Mouse (Mus musculus) heart, embryonic 12.5 days (tissue): Measurements from ENCODE around the gene Zfp454. TPM values are rescaled to one million over a fixed set of nuclear protein-coding genes. Genes with fewer than 3 reads are reported as not detected.

Experiments
- ATAC-seq: fragments of 200-750 bp; cut with Nextera tagmentation; 2 replicates; pipeline ENCODE4 v1.8.0; 2017; ENCODE audit warnings: moderate TSS enrichment, moderate library complexity; ENCODE audit not compliant: insufficient number of reproducible peaks, low FRiP score
- H3K27ac ChIP-seq: fragments of 300-500 bp; sonication (generic); 2 replicates; pipeline ENCODE4 v1.5.1; 2016; ENCODE audit warnings: mild to moderate bottlenecking, moderate library complexity; ENCODE audit not compliant: poor library complexity, severe bottlenecking
- H3K27me3 ChIP-seq: fragments of 300-500 bp; sonication (generic); replicated peaks from 2 replicates; pipeline ENCODE4 v1.6.1; 2016; ENCODE audit warnings: mild to moderate bottlenecking, moderate library complexity
- H3K36me3 ChIP-seq: fragments of 300-500 bp; sonication (generic); 2 replicates; pipeline ENCODE4 v1.6.1; 2016; ENCODE audit warnings: mild to moderate bottlenecking, moderate library complexity
- H3K4me1 ChIP-seq: fragments of 300-500 bp; sonication (generic); replicated peaks from 2 replicates; pipeline ENCODE4 v1.6.1; 2016; ENCODE audit warnings: mild to moderate bottlenecking
- H3K4me2 ChIP-seq: fragments of 300-500 bp; sonication (generic); 2 replicates; pipeline ENCODE4 v1.6.1; 2016; ENCODE audit warnings: mild to moderate bottlenecking, moderate library complexity
- H3K4me3 ChIP-seq: fragments of 300-500 bp; sonication (generic); 2 replicates; pipeline ENCODE4 v1.5.1; 2016; ENCODE audit warnings: mild to moderate bottlenecking
- H3K9ac ChIP-seq: fragments of 300-500 bp; sonication (generic); 2 replicates; pipeline ENCODE4 v1.6.1; 2016; ENCODE audit warnings: mild to moderate bottlenecking, moderate library complexity
- H3K9me3 ChIP-seq: fragments of 300-500 bp; sonication (generic); replicated peaks from 2 replicates; pipeline ENCODE4 v1.6.1; 2016; ENCODE audit warnings: mild to moderate bottlenecking, moderate library complexity
- WGBS: fragments of 180-500 bp; shearing (Covaris S2); methylation state at CpG from one replicate; pipeline ENCODE4 v1.1.7; 2016; 5-methylcytosine and 5-hydroxymethylcytosine counted together
- polyA plus RNA-seq: library from polyadenylated mRNA; unstranded; fragments of >200 nt; fragmentation: Nextera tagmentation; extraction: Ambion mirVana; gene quantifications from 2 replicates; pipeline ENCODE4 v1.2.1, GENCODE M21; 2016

The Zfp454 gene
- polyA plus RNA-seq, 1 experiment from 2014 or later: 2.9 TPM

- Histone ChIP-seq H3K9me3 (peaks cover 6% of the 10 kb centered on the region; the same call in 1 of the 2 replicates), H3K27ac (no peak overlapping the region), H3K9ac (peak overlapping the region; percentile 72), H3K27me3 (no peaks in the 10 kb centered on the region), H3K4me3 (peak overlapping the region; percentile 50), H3K4me2 (peak overlapping the region; percentile 69), H3K4me1 (peaks cover 3% of the 10 kb centered on the region; the same call in 1 of the 2 replicates), H3K36me3 (peaks cover 20% of the 10 kb centered on the region)
- ATAC-seq: no peak
- WGBS: 29% methylated on average over 10 of the region's 10 CpGs
These were observed 538 bp downstream of the Zfp454 start for GRCm38 (mm10) chr11:50886933-50887293.

- peak overlapping the region; percentile 69 for H3K4me2 ChIP-seq
- no peak overlapping the region for H3K27ac ChIP-seq
- peak overlapping the region; percentile 72; the same call in 1 of the 2 replicates for H3K9ac ChIP-seq
- WGBS: 55% methylated on average over 8 of the region's 8 CpGs
- H3K4me3 ChIP-seq: peak overlapping the region; percentile 50
- peaks cover 3% of the 10 kb centered on the region; the same call in 1 of the 2 replicates for H3K4me1 ChIP-seq
- no peaks in the 10 kb centered on the region for H3K27me3 ChIP-seq
- H3K9me3 ChIP-seq: peaks cover 6% of the 10 kb centered on the region; the same call in 1 of the 2 replicates
- peaks cover 22% of the 10 kb centered on the region for H3K36me3 ChIP-seq
- no peak for ATAC-seq
These were observed 1.1 kb downstream of the Zfp454 start for GRCm38 (mm10) chr11:50886231-50886932.

- no peak overlapping the region for H3K4me2 ChIP-seq
- no peak overlapping the region for H3K4me3 ChIP-seq
- H3K27ac ChIP-seq: no peak overlapping the region
- H3K36me3 ChIP-seq: peaks cover 42% of the 10 kb centered on the region
- H3K9ac ChIP-seq: no peak overlapping the region
- H3K4me1 ChIP-seq: peaks cover 3% of the 10 kb centered on the region; the same call in 1 of the 2 replicates
- no peak for ATAC-seq
- peaks cover 2% of the 10 kb centered on the region; the same call in 1 of the 2 replicates for H3K9me3 ChIP-seq
- WGBS: 66% methylated on average over 3 of the region's 3 CpGs
- no peaks in the 10 kb centered on the region for H3K27me3 ChIP-seq
These were observed 3.7 kb downstream of the Zfp454 start for GRCm38 (mm10) chr11:50883756-50884155.

GRCm38 (mm10) chr11:50878641-50879040 lies 8.8 kb downstream of the Zfp454 start:
- ATAC-seq: no peak
- H3K27me3 ChIP-seq: no peaks in the 10 kb centered on the region
- H3K9me3 ChIP-seq: peaks cover 32% of the 10 kb centered on the region
- H3K4me3 ChIP-seq: no peak overlapping the region
- no peak overlapping the region for H3K27ac ChIP-seq
- H3K9ac ChIP-seq: no peak overlapping the region
- no peaks in the 10 kb centered on the region for H3K4me1 ChIP-seq
- H3K36me3 ChIP-seq: peaks cover 85% of the 10 kb centered on the region
- no peak overlapping the region for H3K4me2 ChIP-seq
- WGBS: 71% methylated on average over 3 of the region's 3 CpGs

GRCm38 (mm10) chr11:50850989-50851601 lies 36.4 kb downstream of the Zfp454 start:
- H3K27me3 ChIP-seq: peaks cover 60% of the 10 kb centered on the region
- ATAC-seq: no peak
- H3K4me3 ChIP-seq: peak overlapping the region; percentile 47
- H3K4me2 ChIP-seq: peak overlapping the region; percentile 75
- H3K9ac ChIP-seq: peak overlapping the region; percentile 3; the same call in 1 of the 2 replicates
- peaks cover 27% of the 10 kb centered on the region for H3K4me1 ChIP-seq
- no peak overlapping the region for H3K27ac ChIP-seq
- peaks cover 10% of the 10 kb centered on the region; the same call in 1 of the 2 replicates for H3K9me3 ChIP-seq
- no peaks in the 10 kb centered on the region for H3K36me3 ChIP-seq
- under 1% methylated on average over 72 of the region's 72 CpGs for WGBS

DNA sequence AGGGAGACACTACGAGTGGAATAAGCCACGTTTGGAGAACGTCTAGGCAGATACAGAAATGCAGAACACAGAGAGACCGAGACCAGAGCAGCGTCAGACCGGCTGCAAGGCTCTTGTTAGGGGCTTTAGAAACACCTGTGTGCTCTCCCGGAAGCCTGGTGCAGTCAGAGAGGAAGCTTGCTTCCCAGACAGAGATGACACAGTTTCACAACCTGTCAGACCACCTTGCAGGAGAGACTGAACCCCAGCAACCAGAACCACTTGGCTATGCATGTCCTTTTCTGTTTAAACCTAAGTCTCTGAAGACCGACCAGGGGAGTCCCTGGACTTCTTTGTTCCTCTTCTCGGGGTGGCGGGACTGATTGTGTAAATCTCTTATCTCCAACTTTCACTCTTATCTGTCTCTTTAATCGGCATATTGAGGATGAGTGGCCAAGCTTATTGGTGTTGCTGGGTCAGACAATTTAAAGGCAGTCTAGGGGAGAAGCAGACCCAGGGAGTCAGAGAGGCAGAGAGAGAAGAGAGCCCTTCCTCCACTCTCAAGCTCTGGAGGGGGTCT lies 37.2 kb downstream of the Zfp454 start, which contains the start of gene Grm6:
Grm6 (plus strand) TSS at position 509 of the 559 bp plus-strand sequence.
- H3K4me1 ChIP-seq: peaks cover 27% of the 10 kb centered on the region

GRCm38 (mm10) chr11:50849310-50849709 lies 38.1 kb downstream of the Zfp454 start:
- no peak for ATAC-seq
- Histone ChIP-seq H3K4me2 (peak overlapping the region; percentile 75; the same call in 1 of the 2 replicates), H3K4me3 (no peak overlapping the region)

More for the DNA sequence above, 37.2 kb downstream of the Zfp454 start, which contains the start of gene Grm6:
- Histone ChIP-seq H3K9ac (peak within 1 kb of the TSS; percentile 3; the same call in 1 of the 2 replicates), H3K27ac (no peak within 1 kb of the TSS), H3K4me2 (peak within 1 kb of the TSS; percentile 75), H3K4me3 (peak within 1 kb of the TSS; percentile 47), H3K9me3 (peaks cover 10% of the 10 kb centered on the region; the same call in 1 of the 2 replicates), H3K27me3 (peaks cover 66% of the 10 kb centered on the region), H3K36me3 (no peaks in the 10 kb centered on the region)
- ATAC-seq: no peak
- 2% methylated on average over 11 of the region's 11 CpGs for WGBS

GRCm38 (mm10) chr11:50848520-50849137 lies 38.8 kb downstream of the Zfp454 start:
- Histone ChIP-seq H3K27me3 (peaks cover 65% of the 10 kb centered on the region), H3K36me3 (no peaks in the 10 kb centered on the region), H3K4me2 (peak overlapping the region; percentile 75; the same call in 1 of the 2 replicates), H3K9me3 (peaks cover 10% of the 10 kb centered on the region; the same call in 1 of the 2 replicates), H3K4me1 (peaks cover 27% of the 10 kb centered on the region), H3K27ac (no peak overlapping the region), H3K9ac (no peak overlapping the region), H3K4me3 (no peak overlapping the region)
- ATAC-seq: no peak
- 26% methylated on average over 3 of the region's 3 CpGs for WGBS

More at GRCm38 (mm10) chr11:50849310-50849709, 38.1 kb downstream of the Zfp454 start:
- no peak overlapping the region for H3K27ac ChIP-seq
- H3K4me1 ChIP-seq: peaks cover 27% of the 10 kb centered on the region
- H3K9ac ChIP-seq: no peak overlapping the region
- 3% methylated on average over 10 of the region's 10 CpGs for WGBS
- no peaks in the 10 kb centered on the region for H3K36me3 ChIP-seq
- H3K27me3 ChIP-seq: peaks cover 66% of the 10 kb centered on the region
- peaks cover 10% of the 10 kb centered on the region; the same call in 1 of the 2 replicates for H3K9me3 ChIP-seq

DNA sequence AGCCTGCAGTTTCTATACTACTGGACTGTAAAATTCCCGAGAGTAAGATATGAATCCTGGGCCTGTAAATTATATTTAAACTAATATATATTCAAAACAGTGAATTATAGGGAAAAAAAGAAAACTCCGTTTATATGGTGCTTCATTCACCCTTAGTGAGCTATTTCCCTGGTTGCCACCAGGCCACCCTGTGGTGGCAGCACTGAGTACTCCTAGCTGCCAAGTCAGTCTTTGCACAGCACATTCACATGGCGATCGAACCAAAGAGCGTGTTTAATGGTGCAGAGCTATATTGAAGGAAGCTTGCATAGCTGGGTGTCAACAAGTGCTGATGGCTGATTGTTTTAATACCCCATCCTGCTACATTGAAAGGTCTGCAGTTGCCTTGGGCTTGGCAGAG lies 40.4 kb downstream of the Zfp454 start:
- no peak overlapping the region for H3K9ac ChIP-seq
- H3K27ac ChIP-seq: no peak overlapping the region
- H3K4me3 ChIP-seq: no peak overlapping the region
- 69% methylated on average over 5 of the region's 5 CpGs for WGBS
- H3K4me1 ChIP-seq: peaks cover 27% of the 10 kb centered on the region
- no peaks in the 10 kb centered on the region for H3K36me3 ChIP-seq
- ATAC-seq: no peak
- peaks cover 52% of the 10 kb centered on the region for H3K27me3 ChIP-seq
- peaks cover 10% of the 10 kb centered on the region; the same call in 1 of the 2 replicates for H3K9me3 ChIP-seq
- no peak overlapping the region for H3K4me2 ChIP-seq

DNA sequence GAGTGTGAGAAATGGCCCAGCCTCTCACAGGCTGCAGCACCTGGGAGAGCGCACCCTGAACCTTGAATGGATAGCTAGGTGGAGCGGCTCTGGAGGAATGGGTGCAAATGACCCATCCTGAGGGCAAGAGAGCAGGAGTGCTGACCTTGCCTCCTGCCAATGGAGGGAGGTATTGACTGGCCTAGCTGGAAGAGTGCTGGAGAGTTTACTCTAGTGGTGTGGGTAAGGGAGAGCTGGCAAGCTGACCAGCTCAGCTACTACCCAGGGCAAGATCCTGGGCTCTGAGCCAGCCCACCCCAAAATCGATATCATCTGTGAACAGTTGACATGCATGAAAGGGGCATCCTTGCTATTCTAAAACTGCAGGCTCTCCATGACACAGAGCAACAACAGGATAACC lies 41.5 kb downstream of the Zfp454 start:
- no peak for ATAC-seq
- no peak overlapping the region for H3K4me3 ChIP-seq
- no peak overlapping the region for H3K4me2 ChIP-seq
- H3K36me3 ChIP-seq: no peaks in the 10 kb centered on the region
- 73% methylated on average over 3 of the region's 3 CpGs for WGBS
- peaks cover 21% of the 10 kb centered on the region; the same call in 1 of the 2 replicates for H3K4me1 ChIP-seq
- H3K27me3 ChIP-seq: peaks cover 41% of the 10 kb centered on the region
- no peak overlapping the region for H3K9ac ChIP-seq
- H3K27ac ChIP-seq: no peak overlapping the region
- peaks cover 10% of the 10 kb centered on the region; the same call in 1 of the 2 replicates for H3K9me3 ChIP-seq
